Mouse (Mus musculus) left cerebral cortex, postnatal 14 days (tissue): Measurements from ENCODE around the gene Psme2. TPM values are rescaled to one million over a fixed set of nuclear protein-coding genes. Genes with fewer than 3 reads are reported as not detected.
A peak's percentile ranks its signal among the peaks of the same experiment; 100 is the strongest.

Experiments used
- DNase-seq, 2 experiments: peaks; one replicate each; pipeline ENCODE4 v3.0.0; 2021 to 2022; ENCODE audit warnings: low spot score in 2 of 2, mixed read lengths in 1 of 2
- intact Hi-C: fragments of 180-260 bp; cut with DNase I; formaldehyde crosslinking; loops from one replicate; pipeline ENCODE4 v1.15.1; 2025
- total RNA-seq, 2 experiments: library from RNA; stranded (reverse); gene quantifications; 2 replicates each; pipeline ENCODE4 v1.2.3; 2021

Psme2 gene
- total RNA-seq, 2 experiments from 2014 or later: 48.1 to 49.0 TPM

GRCm38 (mm10) chr14:55598521-55599390, 7.8 kb upstream of the Psme2 start:
- no peak for DNase-seq
- intact Hi-C loops: no loop called here

- intact Hi-C loops: no loop called here
- peak in 1 of 2 experiments; percentile 74 for DNase-seq
Observed at GRCm38 (mm10) chr14:55596036-55596690, 5.2 kb upstream of the Psme2 start.

GRCm38 (mm10) chr14:55592226-55592625, 1.3 kb upstream of the Psme2 start:
- DNase-seq: no peak
- intact Hi-C loops: no loop called here

- intact Hi-C loops: no loop called here
- DNase-seq: peak; percentile 95
Observed at GRCm38 (mm10) chr14:55591331-55591891, 498 bp upstream of the Psme2 start, which contains the start of gene Rnf31. Rnf31 (plus strand) TSS chr14:55591708.

- DNase-seq: no peak
- intact Hi-C loops: no loop called here
Observed at GRCm38 (mm10) chr14:55589771-55590448, 1.0 kb downstream of the Psme2 start.

- intact Hi-C loops: no loop called here
- no peak for DNase-seq
Observed at GRCm38 (mm10) chr14:55589271-55589670, 1.6 kb downstream of the Psme2 start.

- no peak for DNase-seq
- intact Hi-C loops: no loop called here
Observed at GRCm38 (mm10) chr14:55586149-55586548, 4.8 kb downstream of the Psme2 start.

GRCm38 (mm10) chr14:55585566-55585960, 5.3 kb downstream of the Psme2 start:
- DNase-seq: no peak
- intact Hi-C loops: no loop called here

GRCm38 (mm10) chr14:55584702-55585565, 6.0 kb downstream of the Psme2 start, which contains the start of gene Emc9:
Emc9 (minus strand) TSS chr14:55585302.
- intact Hi-C loops: no loop called here
- DNase-seq: peak in 1 of 2 experiments; percentile 49

GRCm38 (mm10) chr14:55584303-55584701, 6.6 kb downstream of the Psme2 start:
- no peak for DNase-seq
- intact Hi-C loops: no loop called here

GRCm38 (mm10) chr14:55581981-55582681, 8.8 kb downstream of the Psme2 start:
- no peak for DNase-seq
- intact Hi-C loops: no loop called here

- intact Hi-C loops: no loop called here
- no peak for DNase-seq
Observed at GRCm38 (mm10) chr14:55580731-55581130, 10.2 kb downstream of the Psme2 start.

- intact Hi-C loops: no loop called here
Observed at GRCm38 (mm10) chr14:55579511-55580496, 11.1 kb downstream of the Psme2 start.

GRCm38 (mm10) chr14:55578668-55579269, 12.1 kb downstream of the Psme2 start:
- peak in 1 of 2 experiments; percentile 42 for DNase-seq
- intact Hi-C loops: no loop called here

More at GRCm38 (mm10) chr14:55579511-55580496, 11.1 kb downstream of the Psme2 start:
- DNase-seq: no peak

GRCm38 (mm10) chr14:55577871-55578667, 12.8 kb downstream of the Psme2 start, which contains the start of gene Psme1:
Psme1 (plus strand) TSS chr14:55578123.
- DNase-seq: peak; percentile 67 to 75
- intact Hi-C loops: no loop called here

GRCm38 (mm10) chr14:55576376-55576775, 14.5 kb downstream of the Psme2 start:
- intact Hi-C loops: no loop called here
- DNase-seq: no peak
